Comparison of ENCODE assay signal across 11 mouse cellular contexts in genomic region chr11:98328031-98328370, GRCm38 (mm10). TPM values are rescaled to one million over a fixed set of nuclear protein-coding genes. Genes with fewer than 3 reads are reported as not detected.
DNase-seq lines count a peak whose midpoint lies in the region; ATAC-seq and TF ChIP-seq lines count a peak whose summit lies in the region.
"Had no signal": no experiment of that assay in that cellular context is flagged by ENCODE, and none has a peak within 500 bp of the region (broad histone marks: within the 10 kb centered on the region; RNA-seq: fewer than 3 reads in every experiment).

No protein-coding gene starts in this region.

- WGBS in heart, embryonic 16.5 days: 1% methylated on average over 35 of the region's 35 CpGs
- WGBS in hindbrain, embryonic 13.5 days: under 1% methylated on average over 35 of the region's 35 CpGs
- 0% methylated on average over 35 of the region's 35 CpGs for WGBS in midbrain, embryonic 15.5 days

- peak overlapping the region; percentile 36 for H3K4me3 ChIP-seq in heart, embryonic 16.5 days (ENCODE audit: low read length)
- peak overlapping the region; percentile 93 for H3K4me3 ChIP-seq in cortical plate, adult 2 months (ENCODE audit: insufficient read depth, low read length)
- H3K4me3 ChIP-seq in hindbrain, embryonic 13.5 days: peak overlapping the region; percentile 45
- peak overlapping the region; percentile 30 for H3K4me3 ChIP-seq in midbrain, embryonic 15.5 days

- no peak for TF ChIP-seq CTCF in cortical plate, adult 2 months (IDR thresholded peaks at IDR 0.05; ENCODE audit: extremely low read depth, insufficient read depth, low read length)

- H3K4me1 ChIP-seq in heart, embryonic 16.5 days (ENCODE audit: control insufficient read depth, insufficient read depth, low read length): peaks cover 8% of the 10 kb centered on the region
- H3K4me1 ChIP-seq in cortical plate, adult 2 months (ENCODE audit: control insufficient read depth, insufficient read depth, low read length): peaks cover 5% of the 10 kb centered on the region
- peaks cover 30% of the 10 kb centered on the region for H3K4me1 ChIP-seq in hindbrain, embryonic 13.5 days (replicated peaks)
- peaks cover 28% of the 10 kb centered on the region for H3K4me1 ChIP-seq in midbrain, embryonic 15.5 days

- no peak for DNase-seq in heart, postnatal 36 days
- no peak for DNase-seq in spleen, adult 18-20 months
- no peak for DNase-seq in gastrocnemius, postnatal 14 days
- DNase-seq in urinary bladder, adult 2 months (ENCODE audit: low spot score): no peak

- ATAC-seq in heart, embryonic 16.5 days (replicated peaks; ENCODE audit: extremely low read depth, insufficient read depth, low FRiP score): no peak
- no peak for ATAC-seq in hindbrain, embryonic 13.5 days (ENCODE audit: low FRiP score)
- no peak for ATAC-seq in midbrain, embryonic 15.5 days (replicated peaks)

- H3K9me3 ChIP-seq in heart, embryonic 16.5 days (replicated peaks; ENCODE audit: control insufficient read depth, low read length): no peaks in the 10 kb centered on the region; the same call in 1 of the 2 replicates
- no peaks in the 10 kb centered on the region for H3K9me3 ChIP-seq in hindbrain, embryonic 13.5 days
- no peaks in the 10 kb centered on the region for H3K9me3 ChIP-seq in midbrain, embryonic 15.5 days

- TF ChIP-seq POLR2A in cortical plate, adult 2 months (IDR thresholded peaks at IDR 0.05; ENCODE audit: extremely low read depth, insufficient read depth, low read length): no peak

- H3K9ac ChIP-seq in heart, embryonic 16.5 days (ENCODE audit: low read length): no peak overlapping the region
- H3K9ac ChIP-seq in hindbrain, embryonic 13.5 days: peak overlapping the region; percentile 73
- H3K9ac ChIP-seq in midbrain, embryonic 15.5 days: no peak overlapping the region

- intact Hi-C loops in heart, postnatal 36 days (cut with DNase I): no loop called here
- intact Hi-C loops in gastrocnemius, postnatal 14 days (cut with DNase I; ENCODE audit: low total_unique reads): no loop called here

- H3K27me3 ChIP-seq in heart, embryonic 16.5 days (ENCODE audit: control insufficient read depth, insufficient read depth, low read length): peaks cover 98% of the 10 kb centered on the region
- peaks cover 98% of the 10 kb centered on the region for H3K27me3 ChIP-seq in hindbrain, embryonic 13.5 days
- H3K27me3 ChIP-seq in midbrain, embryonic 15.5 days (replicated peaks): peaks cover 90% of the 10 kb centered on the region

- peak overlapping the region; percentile 58 for H3K4me2 ChIP-seq in heart, embryonic 16.5 days (ENCODE audit: low read depth, low read length)
- H3K4me2 ChIP-seq in hindbrain, embryonic 13.5 days: peak overlapping the region; percentile 51
- peak overlapping the region; percentile 38 for H3K4me2 ChIP-seq in midbrain, embryonic 15.5 days

- no peak overlapping the region for H3K27ac ChIP-seq in heart, embryonic 16.5 days (ENCODE audit: low read length)
- peak overlapping the region; percentile 84 for H3K27ac ChIP-seq in cortical plate, adult 2 months (ENCODE audit: insufficient read depth, low read length)
- H3K27ac ChIP-seq in hindbrain, embryonic 13.5 days: peak overlapping the region; percentile 92
- H3K27ac ChIP-seq in midbrain, embryonic 15.5 days: peak overlapping the region; percentile 32

- no peaks in the 10 kb centered on the region for H3K36me3 ChIP-seq in heart, embryonic 16.5 days (ENCODE audit: control insufficient read depth, insufficient read depth)
- no peaks in the 10 kb centered on the region for H3K36me3 ChIP-seq in hindbrain, embryonic 13.5 days
- H3K36me3 ChIP-seq in midbrain, embryonic 15.5 days (replicated peaks): no peaks in the 10 kb centered on the region

RNA-seq across cellular contexts. Expression of gene Neurod2, which starts 1.4 kb away (rescaled TPM):
- polyA plus RNA-seq in heart, embryonic 16.5 days (2015; fragmentation: Nextera tagmentation; extraction: Ambion mirVana): not detected in 2 replicates
- not detected for total RNA-seq in heart, postnatal 36 days (2021)
- 45.0 and 57.2 TPM in 2 replicates for polyA plus RNA-seq in cortical plate, adult 2 months (2012; rRNA removed)
- 24.6 and 30.7 TPM in 2 replicates for polyA plus RNA-seq in hindbrain, embryonic 13.5 days (2015; fragmentation: Nextera tagmentation; extraction: Ambion mirVana)
- polyA plus RNA-seq in midbrain, embryonic 15.5 days (2015; fragmentation: Nextera tagmentation; extraction: Ambion mirVana): 6.5 and 9.0 TPM in 2 replicates
- total RNA-seq in gastrocnemius, postnatal 14 days (2021): not detected
- polyA plus RNA-seq in urinary bladder, adult 2 months (2012; rRNA removed): not detected in 2 replicates
- total RNA-seq: common myeloid progenitor, adult 5-6 weeks; liver, adult 2 months had no signal
- polyA plus RNA-seq: liver, adult 2 months; thymus, postnatal 0 days had no signal

RNA-seq across cellular contexts. Expression of gene Ppp1r1b, which starts 20.2 kb away (rescaled TPM):
- polyA plus RNA-seq in heart, embryonic 16.5 days (2015; fragmentation: Nextera tagmentation; extraction: Ambion mirVana): 74.0 and 75.8 TPM in 2 replicates
- total RNA-seq in heart, postnatal 36 days (2021): 1 to 10 TPM; 4.6 to 7.0 TPM
- 127 and 322 TPM in 2 replicates for polyA plus RNA-seq in cortical plate, adult 2 months (2012; rRNA removed)
- 1.1 and 2.4 TPM in 2 replicates for polyA plus RNA-seq in hindbrain, embryonic 13.5 days (2015; fragmentation: Nextera tagmentation; extraction: Ambion mirVana)
- 2.0 and 4.0 TPM in 2 replicates for polyA plus RNA-seq in midbrain, embryonic 15.5 days (2015; fragmentation: Nextera tagmentation; extraction: Ambion mirVana)
- under 1 TPM; 0.20 to 0.29 TPM for total RNA-seq in gastrocnemius, postnatal 14 days (2021)
- 0.07 and 0.15 TPM in 2 replicates for polyA plus RNA-seq in urinary bladder, adult 2 months (2012; rRNA removed)
- total RNA-seq: common myeloid progenitor, adult 5-6 weeks had no signal

RNA-seq across cellular contexts. Expression of gene Stard3, which starts 30.2 kb away (rescaled TPM):
- polyA plus RNA-seq in heart, embryonic 16.5 days (2015; fragmentation: Nextera tagmentation; extraction: Ambion mirVana): 43.0 and 43.2 TPM in 2 replicates
- total RNA-seq in heart, postnatal 36 days (2021): 10 to 100 TPM; 21.5 to 26.8 TPM
- 63.2 and 70.8 TPM in 2 replicates for polyA plus RNA-seq in cortical plate, adult 2 months (2012; rRNA removed)
- polyA plus RNA-seq in hindbrain, embryonic 13.5 days (2015; fragmentation: Nextera tagmentation; extraction: Ambion mirVana): 44.4 and 44.7 TPM in 2 replicates
- 38.2 and 44.6 TPM in 2 replicates for polyA plus RNA-seq in midbrain, embryonic 15.5 days (2015; fragmentation: Nextera tagmentation; extraction: Ambion mirVana)
- 1 to 10 TPM; 7.3 to 9.4 TPM for total RNA-seq in gastrocnemius, postnatal 14 days (2021)
- 34.8 and 45.8 TPM in 2 replicates for polyA plus RNA-seq in urinary bladder, adult 2 months (2012; rRNA removed)

RNA-seq across cellular contexts. Expression of gene Tcap, which starts 55.6 kb away (rescaled TPM):
- polyA plus RNA-seq in heart, embryonic 16.5 days (2015; fragmentation: Nextera tagmentation; extraction: Ambion mirVana): 175 TPM in 2 replicates
- total RNA-seq in heart, postnatal 36 days (2021): 1,000 to 10,000 TPM; 1,783 to 3,188 TPM
- polyA plus RNA-seq in cortical plate, adult 2 months (2012; rRNA removed): 13.6 and 17.7 TPM in 2 replicates
- 0.21 and 0.35 TPM in 2 replicates for polyA plus RNA-seq in hindbrain, embryonic 13.5 days (2015; fragmentation: Nextera tagmentation; extraction: Ambion mirVana)
- 0.43 TPM in 1 of 2 replicates, not detected in the other for polyA plus RNA-seq in midbrain, embryonic 15.5 days (2015; fragmentation: Nextera tagmentation; extraction: Ambion mirVana)
- 1,000 to 10,000 TPM in 1 of 2 experiments, 100 to 1,000 TPM in 1; 673 to 1,120 TPM for total RNA-seq in gastrocnemius, postnatal 14 days (2021)
- 7.0 and 9.0 TPM in 2 replicates for polyA plus RNA-seq in urinary bladder, adult 2 months (2012; rRNA removed)
- total RNA-seq: common myeloid progenitor, adult 5-6 weeks had no signal
- polyA plus RNA-seq: thymus, postnatal 0 days had no signal

RNA-seq across cellular contexts. Expression of gene Pnmt, which starts 58.2 kb away (rescaled TPM):
- polyA plus RNA-seq in heart, embryonic 16.5 days (2015; fragmentation: Nextera tagmentation; extraction: Ambion mirVana): 0.37 and 0.39 TPM in 2 replicates
- 1 to 10 TPM in 1 of 2 experiments, under 1 TPM in 1; 0.76 to 1.6 TPM for total RNA-seq in heart, postnatal 36 days (2021)
- polyA plus RNA-seq in cortical plate, adult 2 months (2012; rRNA removed): 0.13 and 0.40 TPM in 2 replicates
- polyA plus RNA-seq in hindbrain, embryonic 13.5 days (2015; fragmentation: Nextera tagmentation; extraction: Ambion mirVana): 3.2 and 4.2 TPM in 2 replicates
- 1.2 and 1.3 TPM in 2 replicates for polyA plus RNA-seq in midbrain, embryonic 15.5 days (2015; fragmentation: Nextera tagmentation; extraction: Ambion mirVana)
- under 1 TPM; 0.39 to 0.53 TPM for total RNA-seq in gastrocnemius, postnatal 14 days (2021)
- 0.10 TPM in 1 of 2 replicates, not detected in the other for polyA plus RNA-seq in urinary bladder, adult 2 months (2012; rRNA removed)
- total RNA-seq: common myeloid progenitor, adult 5-6 weeks; liver, adult 2 months had no signal
- polyA plus RNA-seq: liver, adult 2 months had no signal

Comparison
In these comparisons a context has a peak if more than half of its experiments do, and no peak if none do; other contexts are left out.
1. H3K4me3 ChIP-seq: peak in every context shown above with its lines; median percentile 93 in cortical plate, adult 2 months; 45 in hindbrain, embryonic 13.5 days; 36 in heart, embryonic 16.5 days; 30 in midbrain, embryonic 15.5 days.
2. RNA of gene Ppp1r1b, which starts 20.2 kb away (polyA plus RNA-seq): 127 to 322 TPM in cortical plate, adult 2 months and 74.0 to 75.8 TPM in heart, embryonic 16.5 days; 1.1 to 2.4 TPM in hindbrain, embryonic 13.5 days, 2.0 to 4.0 TPM in midbrain, embryonic 15.5 days and 0.07 to 0.15 TPM in urinary bladder, adult 2 months; every median in the first group is over 10 times any median in the second.
3. Peak in every context shown above with its lines, with median percentiles within 50 percentile points of each other: H3K4me2 ChIP-seq.